Mouse (Mus musculus): Measurements from ENCODE around the gene Pld3. TPM values are rescaled to one million over a fixed set of nuclear protein-coding genes. Genes with fewer than 3 reads are reported as not detected.

The Pld3 gene
- polyA plus RNA-seq (2012; rRNA removed) (147 and 193 TPM in 2 replicates), polyA plus RNA-seq (2014; fragmentation: Nextera tagmentation; extraction: Ambion mirVana) (110 and 114 TPM in 2 replicates)

DNA sequence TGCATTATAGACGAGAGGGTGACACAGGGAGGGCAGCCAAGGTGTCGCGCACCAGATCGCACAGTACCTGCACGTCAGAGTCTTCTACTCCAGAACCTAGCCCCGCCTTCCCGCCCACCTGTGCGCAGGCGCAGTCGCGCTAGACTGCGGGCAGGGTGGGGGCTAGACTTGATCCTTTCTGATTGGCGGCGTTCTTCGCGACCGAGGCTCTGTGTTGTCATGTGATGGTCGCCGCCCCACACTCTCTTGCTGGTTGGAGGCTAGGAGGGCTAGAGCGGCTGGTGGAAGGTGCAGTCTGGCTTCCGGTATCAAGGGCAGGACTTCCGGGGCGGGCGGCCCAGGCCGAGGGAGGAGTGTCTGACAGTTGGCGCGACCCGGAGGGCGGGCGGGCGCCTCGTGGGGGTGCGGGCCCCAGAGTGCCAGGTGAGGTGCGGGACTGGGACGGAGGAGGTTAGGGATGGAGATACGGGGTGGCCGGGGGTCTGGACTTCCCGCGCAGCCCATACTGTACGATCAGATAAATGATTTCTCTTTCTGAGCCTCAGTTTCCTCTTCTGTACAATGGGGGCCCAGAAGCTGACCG, at the start of gene Pld3, which contains the start of gene 2310022A10Rik:
Gene Pld3, minus strand, starts transcription at position 288 of the 583 bp plus-strand sequence.
Gene 2310022A10Rik, plus strand, starts transcription at position 303 of the 583 bp plus-strand sequence.
- Histone ChIP-seq H3K9me3 (ENCODE audit: control insufficient read depth, low read length) (no peaks in the 10 kb centered on the region), H3K36me3 (ENCODE audit: control insufficient read depth, insufficient read depth, low read length) (peaks cover 13% of the 10 kb centered on the region), H3K4me1 (ENCODE audit: control insufficient read depth, insufficient read depth, low read length) (peaks cover 4% of the 10 kb centered on the region; the same call in 1 of the 2 replicates), H3K4me3 (replicated peaks; ENCODE audit: low read length) (peak within 1 kb of the TSS; percentile 70), H3K9ac (ENCODE audit: low read depth, low read length, severe bottlenecking) (peak within 1 kb of the TSS; percentile 65), H3K4me2 (replicated peaks; ENCODE audit: low read depth, low read length, severe bottlenecking) (peak within 1 kb of the TSS; percentile 52), H3K27me3 (ENCODE audit: control insufficient read depth, insufficient read depth, low read length) (no peaks in the 10 kb centered on the region), H3K27ac (replicated peaks; ENCODE audit: low read depth, low read length) (no peak within 1 kb of the TSS)
- ATAC-seq (ENCODE audit: low FRiP score, low read depth), result peak; percentile 100
- 0% methylated on average over 37 of the region's 41 CpGs for WGBS
- peak; percentile 66; the same call in 1 of the 2 replicates for TF ChIP-seq POLR2A (IDR thresholded peaks at IDR 0.05; ENCODE audit: borderline replicate concordance, extremely low read depth, insufficient read depth, insufficient read length)
- DNase-seq (ENCODE audit: low spot score), result peak; percentile 97

DNA sequence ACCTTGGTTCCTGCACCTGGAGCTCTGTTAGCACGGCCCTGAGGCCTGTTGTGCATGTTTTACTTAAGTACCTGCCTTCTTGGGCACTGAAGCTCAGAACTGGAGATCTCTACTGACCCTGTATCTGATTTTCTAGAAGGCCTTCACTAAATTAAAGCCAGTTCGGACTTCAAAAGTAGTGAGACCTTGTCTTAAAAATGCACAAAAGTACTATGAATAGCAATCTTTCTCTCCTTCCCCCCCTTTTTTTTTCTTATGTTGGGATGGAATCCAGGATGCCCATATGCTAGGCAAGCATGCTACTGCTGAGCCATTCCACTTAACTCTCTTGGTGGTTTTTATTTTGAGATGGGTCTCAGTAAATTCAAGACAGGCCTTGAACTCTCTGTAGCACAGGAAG, 49.1 kb upstream of the Pld3 start:
- no peak overlapping the region for H3K4me3 ChIP-seq (replicated peaks; ENCODE audit: low read length)
- H3K36me3 ChIP-seq (ENCODE audit: control insufficient read depth, insufficient read depth, low read length), result peaks cover 2% of the 10 kb centered on the region; the same call in 1 of the 2 replicates
- H3K9me3 ChIP-seq (ENCODE audit: control insufficient read depth, low read length), result no peaks in the 10 kb centered on the region
- H3K9ac ChIP-seq (ENCODE audit: low read depth, low read length, severe bottlenecking), result no peak overlapping the region
- WGBS, result 75% methylated on average over 2 of the region's 2 CpGs
- DNase-seq (ENCODE audit: low spot score), result no peak
- H3K4me1 ChIP-seq (ENCODE audit: control insufficient read depth, insufficient read depth, low read length), result peaks cover 32% of the 10 kb centered on the region
- no peak overlapping the region for H3K27ac ChIP-seq (replicated peaks; ENCODE audit: low read depth, low read length)
- no peak overlapping the region for H3K4me2 ChIP-seq (replicated peaks; ENCODE audit: low read depth, low read length, severe bottlenecking)
- no peak for ATAC-seq (ENCODE audit: low FRiP score, low read depth)
- no peak for TF ChIP-seq POLR2A (IDR thresholded peaks at IDR 0.05; ENCODE audit: borderline replicate concordance, extremely low read depth, insufficient read depth, insufficient read length)
- no peaks in the 10 kb centered on the region for H3K27me3 ChIP-seq (ENCODE audit: control insufficient read depth, insufficient read depth, low read length)

- DNase-seq (ENCODE audit: low spot score) (no peak), ATAC-seq (ENCODE audit: low FRiP score, low read depth) (no peak)
- Histone ChIP-seq H3K4me3 (replicated peaks; ENCODE audit: low read length) (no peak overlapping the region), H3K27me3 (ENCODE audit: control insufficient read depth, insufficient read depth, low read length) (no peaks in the 10 kb centered on the region), H3K36me3 (ENCODE audit: control insufficient read depth, insufficient read depth, low read length) (peaks cover 2% of the 10 kb centered on the region; the same call in 1 of the 2 replicates), H3K4me2 (replicated peaks; ENCODE audit: low read depth, low read length, severe bottlenecking) (no peak overlapping the region), H3K9ac (ENCODE audit: low read depth, low read length, severe bottlenecking) (no peak overlapping the region), H3K4me1 (ENCODE audit: control insufficient read depth, insufficient read depth, low read length) (peaks cover 36% of the 10 kb centered on the region), H3K27ac (replicated peaks; ENCODE audit: low read depth, low read length) (0 out of 2 replicates have a peak overlapping the region, but pooled peaks have one; percentile 38), H3K9me3 (ENCODE audit: control insufficient read depth, low read length) (no peaks in the 10 kb centered on the region)
- WGBS, result 55% methylated on average over 4 of the region's 4 CpGs
- TF ChIP-seq POLR2A (IDR thresholded peaks at IDR 0.05; ENCODE audit: borderline replicate concordance, extremely low read depth, insufficient read depth, insufficient read length), result no peak
Measured at GRCm38 (mm10) chr7:27601628-27602027, 48.6 kb upstream of the Pld3 start.

DNA sequence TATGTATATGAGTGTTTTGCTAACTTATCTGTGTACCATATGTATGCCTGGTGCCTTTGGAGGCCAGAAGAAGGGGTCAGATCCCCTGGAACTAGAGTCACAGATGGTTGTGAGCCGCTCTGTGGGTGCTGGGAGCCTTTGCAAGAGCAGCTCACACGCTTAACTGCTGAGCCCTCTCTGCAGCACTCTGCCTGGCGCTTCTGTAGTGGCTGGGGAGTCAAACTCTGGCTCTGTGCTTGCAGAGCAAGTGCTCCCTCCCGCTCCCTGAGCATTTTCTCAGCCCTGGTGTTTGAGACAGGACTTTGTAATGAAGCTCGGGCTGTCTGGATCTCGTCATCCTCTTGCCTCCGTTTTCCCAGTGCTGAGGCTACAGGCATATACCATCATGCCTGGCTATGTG, 45.0 kb upstream of the Pld3 start:
- H3K4me2 ChIP-seq (replicated peaks; ENCODE audit: low read depth, low read length, severe bottlenecking), result no peak overlapping the region
- no peak overlapping the region for H3K4me3 ChIP-seq (replicated peaks; ENCODE audit: low read length)
- H3K4me1 ChIP-seq (ENCODE audit: control insufficient read depth, insufficient read depth, low read length), result peaks cover 23% of the 10 kb centered on the region; the same call in 1 of the 2 replicates
- no peaks in the 10 kb centered on the region for H3K27me3 ChIP-seq (ENCODE audit: control insufficient read depth, insufficient read depth, low read length)
- H3K9me3 ChIP-seq (ENCODE audit: control insufficient read depth, low read length), result no peaks in the 10 kb centered on the region
- no peak overlapping the region for H3K27ac ChIP-seq (replicated peaks; ENCODE audit: low read depth, low read length)
- H3K36me3 ChIP-seq (ENCODE audit: control insufficient read depth, insufficient read depth, low read length), result 0 out of 2 replicates have a peak, but pooled peaks cover 2% of the 10 kb centered on the region
- DNase-seq (ENCODE audit: low spot score) (no peak), ATAC-seq (ENCODE audit: low FRiP score, low read depth) (no peak)
- no peak for TF ChIP-seq POLR2A (IDR thresholded peaks at IDR 0.05; ENCODE audit: borderline replicate concordance, extremely low read depth, insufficient read depth, insufficient read length)
- 81% methylated on average over 7 of the region's 7 CpGs for WGBS
- H3K9ac ChIP-seq (ENCODE audit: low read depth, low read length, severe bottlenecking), result no peak overlapping the region

- H3K4me1 ChIP-seq (ENCODE audit: control insufficient read depth, insufficient read depth, low read length), result peaks cover 21% of the 10 kb centered on the region; the same call in 1 of the 2 replicates
- no peak for DNase-seq (ENCODE audit: low spot score)
- peak overlapping the region; percentile 68 for H3K27ac ChIP-seq (replicated peaks; ENCODE audit: low read depth, low read length)
- no peak for TF ChIP-seq POLR2A (IDR thresholded peaks at IDR 0.05; ENCODE audit: borderline replicate concordance, extremely low read depth, insufficient read depth, insufficient read length)
- peak overlapping the region; percentile 40 for H3K9ac ChIP-seq (ENCODE audit: low read depth, low read length, severe bottlenecking)
- H3K36me3 ChIP-seq (ENCODE audit: control insufficient read depth, insufficient read depth, low read length), result 0 out of 2 replicates have a peak, but pooled peaks cover 2% of the 10 kb centered on the region
- ATAC-seq (ENCODE audit: low FRiP score, low read depth), result no peak
- no peak overlapping the region for H3K4me3 ChIP-seq (replicated peaks; ENCODE audit: low read length)
- no peaks in the 10 kb centered on the region for H3K9me3 ChIP-seq (ENCODE audit: control insufficient read depth, low read length)
- WGBS, result 55% methylated on average over 10 of the region's 10 CpGs
- H3K4me2 ChIP-seq (replicated peaks; ENCODE audit: low read depth, low read length, severe bottlenecking), result no peak overlapping the region; the same call in 1 of the 2 replicates
- no peaks in the 10 kb centered on the region for H3K27me3 ChIP-seq (ENCODE audit: control insufficient read depth, insufficient read depth, low read length)
Measured at GRCm38 (mm10) chr7:27596586-27597503, 43.8 kb upstream of the Pld3 start.
